ENCODE assay signal across 24 mouse cellular contexts in the genomic region with DNA sequence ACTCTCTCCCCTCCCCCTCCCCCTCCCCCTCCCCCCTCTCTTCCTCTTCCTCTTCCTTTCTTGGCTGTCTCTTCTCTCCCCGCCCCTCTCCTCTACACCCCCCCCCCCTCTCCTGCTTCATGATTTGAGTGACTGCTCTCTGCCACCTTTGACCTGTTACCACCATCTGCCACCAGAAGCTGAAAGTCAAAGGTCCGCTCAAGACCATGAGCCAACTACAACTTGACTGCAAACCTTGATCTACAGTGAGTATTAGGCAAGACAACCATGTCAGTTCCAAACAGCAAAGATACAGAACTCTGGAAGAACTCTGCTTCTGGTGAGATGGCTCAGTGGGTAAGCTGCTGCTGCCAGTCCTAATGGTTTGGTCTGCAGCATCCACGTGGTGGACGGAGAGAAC. TPM values are rescaled to one million over a fixed set of nuclear protein-coding genes. Genes with fewer than 3 reads are reported as not detected.
DNase-seq lines count a peak whose midpoint lies in the region; ATAC-seq and TF ChIP-seq lines count a peak whose summit lies in the region.
"Had no signal": no experiment of that assay in that cellular context is flagged by ENCODE, and none has a peak within 500 bp of the region (broad histone marks: within the 10 kb centered on the region; RNA-seq: fewer than 3 reads in every experiment).

No protein-coding gene starts in this region.

- no peaks in the 10 kb centered on the region for H3K36me3 ChIP-seq in hindbrain, embryonic 10.5 days
- no peaks in the 10 kb centered on the region for H3K36me3 ChIP-seq in hindbrain, embryonic 13.5 days
- no peaks in the 10 kb centered on the region for H3K36me3 ChIP-seq in kidney, postnatal 0 days (ENCODE audit: insufficient read depth, low read length)
- no peaks in the 10 kb centered on the region for H3K36me3 ChIP-seq in embryonic facial prominence, embryonic 10.5 days (replicated peaks)
- no peaks in the 10 kb centered on the region for H3K36me3 ChIP-seq in limb, embryonic 15.5 days
- no peaks in the 10 kb centered on the region for H3K36me3 ChIP-seq in heart, embryonic 11.5 days (ENCODE audit: control insufficient read depth, insufficient read depth, low read length)
- H3K36me3 ChIP-seq: heart, embryonic 12.5 days; hindbrain, embryonic 12.5 days; limb, embryonic 13.5 days; lung, embryonic 15.5 days; midbrain, embryonic 15.5 days; neural tube, embryonic 12.5 days had no signal

- H3K4me3 ChIP-seq in hindbrain, embryonic 10.5 days: no peak overlapping the region
- H3K4me3 ChIP-seq in hindbrain, embryonic 13.5 days: no peak overlapping the region
- no peak overlapping the region for H3K4me3 ChIP-seq in kidney, postnatal 0 days (replicated peaks; ENCODE audit: low read depth, low read length)
- H3K4me3 ChIP-seq in embryonic facial prominence, embryonic 10.5 days: no peak overlapping the region
- H3K4me3 ChIP-seq in limb, embryonic 15.5 days: no peak overlapping the region
- H3K4me3 ChIP-seq in heart, embryonic 11.5 days (ENCODE audit: low read depth, low read length): no peak overlapping the region
- H3K4me3 ChIP-seq: heart, embryonic 12.5 days; hindbrain, embryonic 12.5 days; limb, embryonic 13.5 days; lung, embryonic 15.5 days; midbrain, embryonic 15.5 days; neural tube, embryonic 12.5 days had no signal

- peak overlapping the region; percentile 40; the same call in 1 of the 2 replicates for H3K27ac ChIP-seq in hindbrain, embryonic 10.5 days
- H3K27ac ChIP-seq in hindbrain, embryonic 13.5 days: no peak overlapping the region
- H3K27ac ChIP-seq in kidney, postnatal 0 days: 0 out of 2 replicates have a peak overlapping the region, but pooled peaks have one; percentile 25
- H3K27ac ChIP-seq in embryonic facial prominence, embryonic 10.5 days (replicated peaks): peak overlapping the region; percentile 60
- H3K27ac ChIP-seq in limb, embryonic 15.5 days: peak overlapping the region; percentile 57
- H3K27ac ChIP-seq in heart, embryonic 11.5 days (ENCODE audit: low read depth, low read length): no peak overlapping the region
- H3K27ac ChIP-seq: hindbrain, embryonic 12.5 days; limb, embryonic 13.5 days; lung, embryonic 15.5 days; midbrain, embryonic 15.5 days; neural tube, embryonic 12.5 days; stomach, postnatal 0 days had no signal

- no peak for TF ChIP-seq CTCF in kidney, postnatal 0 days (IDR thresholded peaks at IDR 0.05; ENCODE audit: low read depth)

- H3K4me2 ChIP-seq in hindbrain, embryonic 13.5 days: no peak overlapping the region
- H3K4me2 ChIP-seq in kidney, postnatal 0 days (ENCODE audit: low read length): no peak overlapping the region
- no peak overlapping the region for H3K4me2 ChIP-seq in limb, embryonic 15.5 days
- H3K4me2 ChIP-seq in heart, embryonic 11.5 days: no peak overlapping the region
- H3K4me2 ChIP-seq: heart, embryonic 12.5 days; hindbrain, embryonic 12.5 days; limb, embryonic 13.5 days; lung, embryonic 15.5 days; midbrain, embryonic 15.5 days; neural tube, embryonic 12.5 days had no signal

- peaks cover 30% of the 10 kb centered on the region for H3K4me1 ChIP-seq in hindbrain, embryonic 10.5 days (replicated peaks)
- 0 out of 2 replicates have a peak, but pooled peaks cover 9% of the 10 kb centered on the region for H3K4me1 ChIP-seq in hindbrain, embryonic 13.5 days (replicated peaks)
- 0 out of 2 replicates have a peak, but pooled peaks cover 9% of the 10 kb centered on the region for H3K4me1 ChIP-seq in kidney, postnatal 0 days (replicated peaks; ENCODE audit: insufficient read depth, low read length)
- peaks cover 53% of the 10 kb centered on the region for H3K4me1 ChIP-seq in embryonic facial prominence, embryonic 10.5 days
- peaks cover 21% of the 10 kb centered on the region for H3K4me1 ChIP-seq in limb, embryonic 15.5 days
- H3K4me1 ChIP-seq in heart, embryonic 11.5 days (ENCODE audit: control insufficient read depth, insufficient read depth, low read length): no peaks in the 10 kb centered on the region
- H3K4me1 ChIP-seq: midbrain, embryonic 15.5 days had no signal

- 0 out of 2 replicates have a peak, but pooled peaks cover 4% of the 10 kb centered on the region for H3K9me3 ChIP-seq in hindbrain, embryonic 10.5 days
- no peaks in the 10 kb centered on the region for H3K9me3 ChIP-seq in hindbrain, embryonic 13.5 days
- H3K9me3 ChIP-seq in kidney, postnatal 0 days (replicated peaks; ENCODE audit: low read length): no peaks in the 10 kb centered on the region
- no peaks in the 10 kb centered on the region for H3K9me3 ChIP-seq in embryonic facial prominence, embryonic 10.5 days
- no peaks in the 10 kb centered on the region for H3K9me3 ChIP-seq in limb, embryonic 15.5 days
- no peaks in the 10 kb centered on the region for H3K9me3 ChIP-seq in heart, embryonic 11.5 days (replicated peaks; ENCODE audit: control insufficient read depth, low read length)
- H3K9me3 ChIP-seq: hindbrain, embryonic 12.5 days; lung, embryonic 15.5 days; midbrain, embryonic 15.5 days; neural tube, embryonic 12.5 days had no signal

- no peaks in the 10 kb centered on the region for H3K27me3 ChIP-seq in hindbrain, embryonic 10.5 days (ENCODE audit: insufficient read depth, poor library complexity, severe bottlenecking)
- H3K27me3 ChIP-seq in hindbrain, embryonic 13.5 days: no peaks in the 10 kb centered on the region
- H3K27me3 ChIP-seq in kidney, postnatal 0 days (ENCODE audit: insufficient read depth, low read length): no peaks in the 10 kb centered on the region
- H3K27me3 ChIP-seq in embryonic facial prominence, embryonic 10.5 days (replicated peaks; ENCODE audit: low read depth, poor library complexity, severe bottlenecking): no peaks in the 10 kb centered on the region
- 0 out of 2 replicates have a peak, but pooled peaks cover 3% of the 10 kb centered on the region for H3K27me3 ChIP-seq in limb, embryonic 15.5 days
- H3K27me3 ChIP-seq in heart, embryonic 11.5 days (ENCODE audit: control insufficient read depth, insufficient read depth, low read length): no peaks in the 10 kb centered on the region; the same call in 1 of the 2 replicates
- H3K27me3 ChIP-seq: hindbrain, embryonic 12.5 days; lung, embryonic 15.5 days; midbrain, embryonic 15.5 days; neural tube, embryonic 12.5 days had no signal

- WGBS in hindbrain, embryonic 10.5 days: 71% methylated on average over 3 of the region's 4 CpGs
- WGBS in hindbrain, embryonic 13.5 days: 76% methylated on average over 3 of the region's 4 CpGs
- WGBS in kidney, postnatal 0 days: 75% methylated on average over 3 of the region's 4 CpGs
- WGBS in embryonic facial prominence, embryonic 10.5 days: 61% methylated on average over 3 of the region's 4 CpGs
- 72% methylated on average over 3 of the region's 4 CpGs for WGBS in limb, embryonic 15.5 days
- 70% methylated on average over 3 of the region's 4 CpGs for WGBS in heart, embryonic 11.5 days (ENCODE audit: insufficient replicate concordance)

- no peak overlapping the region for H3K9ac ChIP-seq in hindbrain, embryonic 13.5 days
- no peak overlapping the region for H3K9ac ChIP-seq in kidney, postnatal 0 days (ENCODE audit: low read depth, low read length)
- no peak overlapping the region for H3K9ac ChIP-seq in limb, embryonic 15.5 days
- no peak overlapping the region for H3K9ac ChIP-seq in heart, embryonic 11.5 days (ENCODE audit: low read depth, low read length)
- H3K9ac ChIP-seq: forebrain, postnatal 0 days; heart, embryonic 12.5 days; hindbrain, embryonic 12.5 days; limb, embryonic 13.5 days; lung, embryonic 15.5 days; midbrain, embryonic 15.5 days; neural tube, embryonic 12.5 days had no signal

- DNase-seq in hindbrain, embryonic 10.5 days (ENCODE audit: low spot score): no peak
- DNase-seq in kidney, postnatal 0 days (ENCODE audit: low spot score): no peak
- no peak for DNase-seq in kidney, adult 18-20 months
- DNase-seq in embryonic facial prominence, embryonic 10.5 days (ENCODE audit: low spot score): no peak
- DNase-seq: cerebellum, adult 11 months; cerebellum, postnatal 14 days; forebrain, postnatal 0 days; gastrocnemius, postnatal 14 days; heart, adult 11 months; heart, postnatal 10 days; lung, postnatal 36 days; right cerebral cortex, postnatal 14 days; thymus, adult 2 months; thymus, postnatal 4 days had no signal

- no peak for ATAC-seq in hindbrain, embryonic 13.5 days (ENCODE audit: low FRiP score)
- ATAC-seq in kidney, postnatal 0 days (replicated peaks; ENCODE audit: low FRiP score, low read depth): no peak
- ATAC-seq in limb, embryonic 15.5 days (ENCODE audit: insufficient number of reproducible peaks, low FRiP score, low TSS enrichment, low read depth): no peak
- ATAC-seq in heart, embryonic 11.5 days (replicated peaks; ENCODE audit: insufficient number of reproducible peaks, low FRiP score, low TSS enrichment): no peak
- ATAC-seq: forebrain, postnatal 0 days; midbrain, embryonic 15.5 days had no signal

RNA-seq across cellular contexts. Expression of a gene that starts 25.2 kb away (rescaled TPM):
- polyA plus RNA-seq in hindbrain, embryonic 10.5 days (2016; fragmentation: Nextera tagmentation; extraction: Ambion mirVana): 0.98 and 1.3 TPM in 2 replicates
- 0.36 and 0.44 TPM in 2 replicates for polyA plus RNA-seq in hindbrain, embryonic 13.5 days (2015; fragmentation: Nextera tagmentation; extraction: Ambion mirVana)
- polyA plus RNA-seq in kidney, postnatal 0 days (2015; fragmentation: Nextera tagmentation; extraction: Ambion mirVana): 0.82 and 1.2 TPM in 2 replicates
- 0.39 and 0.60 TPM in 2 replicates for polyA plus RNA-seq in embryonic facial prominence, embryonic 10.5 days (2016; fragmentation: Nextera tagmentation; extraction: Ambion mirVana)
- 8.0 and 15.3 TPM in 2 replicates for polyA plus RNA-seq in limb, embryonic 15.5 days (2015; fragmentation: Nextera tagmentation; extraction: Ambion mirVana)
- polyA plus RNA-seq in heart, embryonic 11.5 days (2014; fragmentation: Nextera tagmentation; extraction: Ambion mirVana): 0.04 TPM in 1 of 2 replicates, not detected in the other

RNA-seq across cellular contexts. Expression of a gene that starts 28.7 kb away (rescaled TPM):
- polyA plus RNA-seq in hindbrain, embryonic 10.5 days (2016; fragmentation: Nextera tagmentation; extraction: Ambion mirVana): not detected in 2 replicates
- not detected in 2 replicates for polyA plus RNA-seq in hindbrain, embryonic 13.5 days (2015; fragmentation: Nextera tagmentation; extraction: Ambion mirVana)
- not detected in 2 replicates for polyA plus RNA-seq in kidney, postnatal 0 days (2015; fragmentation: Nextera tagmentation; extraction: Ambion mirVana)
- not detected in 2 replicates for polyA plus RNA-seq in embryonic facial prominence, embryonic 10.5 days (2016; fragmentation: Nextera tagmentation; extraction: Ambion mirVana)
- polyA plus RNA-seq in limb, embryonic 15.5 days (2015; fragmentation: Nextera tagmentation; extraction: Ambion mirVana): not detected in 2 replicates
- polyA plus RNA-seq in heart, embryonic 11.5 days (2014; fragmentation: Nextera tagmentation; extraction: Ambion mirVana): not detected in 2 replicates
- polyA plus RNA-seq: forebrain, postnatal 0 days; heart, embryonic 12.5 days; hindbrain, embryonic 12.5 days; limb, embryonic 13.5 days; lung, embryonic 15.5 days; midbrain, embryonic 15.5 days; neural tube, embryonic 12.5 days; stomach, postnatal 0 days; thymus, adult 2 months had no signal

RNA-seq across cellular contexts. Expression of a gene that starts 43.5 kb away (rescaled TPM):
- polyA plus RNA-seq in hindbrain, embryonic 10.5 days (2016; fragmentation: Nextera tagmentation; extraction: Ambion mirVana): 46.9 and 76.4 TPM in 2 replicates
- 133 and 145 TPM in 2 replicates for polyA plus RNA-seq in hindbrain, embryonic 13.5 days (2015; fragmentation: Nextera tagmentation; extraction: Ambion mirVana)
- polyA plus RNA-seq in kidney, postnatal 0 days (2015; fragmentation: Nextera tagmentation; extraction: Ambion mirVana): 3.4 and 3.6 TPM in 2 replicates
- polyA plus RNA-seq in embryonic facial prominence, embryonic 10.5 days (2016; fragmentation: Nextera tagmentation; extraction: Ambion mirVana): 13.1 and 20.1 TPM in 2 replicates
- 9.3 and 9.7 TPM in 2 replicates for polyA plus RNA-seq in limb, embryonic 15.5 days (2015; fragmentation: Nextera tagmentation; extraction: Ambion mirVana)
- 1.4 and 2.3 TPM in 2 replicates for polyA plus RNA-seq in heart, embryonic 11.5 days (2014; fragmentation: Nextera tagmentation; extraction: Ambion mirVana)

Comparison
In these comparisons a context has a peak if more than half of its experiments do, and no peak if none do; other contexts are left out.
1. H3K27ac ChIP-seq: peak in hindbrain, embryonic 10.5 days (single experiment), kidney, postnatal 0 days (single experiment), embryonic facial prominence, embryonic 10.5 days (single experiment) and limb, embryonic 15.5 days (single experiment); none in hindbrain, embryonic 13.5 days (single experiment) and heart, embryonic 11.5 days (single experiment).